Mouse (Mus musculus): ENCODE data around the gene Id2. TPM values are rescaled to one million over a fixed set of nuclear protein-coding genes. Genes with fewer than 3 reads are reported as not detected.
A peak's percentile ranks its signal among the peaks of the same experiment; 100 is the strongest.

Gene Id2
- polyA plus RNA-seq, 1 experiment from 2014 or later = 249 TPM

- Histone ChIP-seq H3K4me1 (peaks cover 55% of the 10 kb centered on the region), H3K9me3 (0 out of 2 replicates have a peak, but pooled peaks cover 7% of the 10 kb centered on the region), H3K27ac (replicated peaks) (peak overlapping the region; percentile 89), H3K4me3 (no peak overlapping the region), H3K27me3 (no peaks in the 10 kb centered on the region), H3K9ac (replicated peaks) (no peak overlapping the region), H3K36me3 (no peaks in the 10 kb centered on the region), H3K4me2 (replicated peaks) (peak overlapping the region; percentile 29; the same call in 1 of the 2 replicates)
- ATAC-seq (ENCODE audit: low FRiP score, low read depth) = peak; percentile 95
- WGBS = 1% methylated on average over 19 of the region's 19 CpGs
Observed at GRCm38 (mm10) chr12:25124431-25125238, 27.7 kb upstream of the Id2 start.

DNA sequence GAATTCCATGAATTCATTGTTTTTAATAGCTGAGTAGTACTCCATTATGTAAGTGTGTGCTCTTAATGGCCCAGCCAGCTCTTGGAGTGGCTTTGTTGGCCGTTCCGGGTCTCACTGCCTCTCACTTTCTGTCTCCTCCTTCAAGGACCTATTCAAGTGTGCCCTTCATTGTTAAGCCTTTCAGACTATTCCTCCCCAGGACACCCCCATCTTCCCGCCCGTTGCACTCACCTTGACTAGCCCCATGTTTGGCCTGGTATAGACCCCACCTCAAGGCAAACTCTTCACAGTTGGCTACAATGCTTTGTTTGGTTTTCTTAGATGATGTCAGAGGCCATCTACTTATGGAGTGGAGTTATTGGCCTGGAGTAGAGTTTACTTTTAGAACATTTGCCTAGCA is 23.8 kb upstream of the Id2 start:
- H3K9ac ChIP-seq (replicated peaks) = no peak overlapping the region
- no peak overlapping the region for H3K4me3 ChIP-seq
- WGBS = 92% methylated on average over 4 of the region's 4 CpGs
- H3K36me3 ChIP-seq = no peaks in the 10 kb centered on the region
- H3K4me1 ChIP-seq = peaks cover 36% of the 10 kb centered on the region
- H3K4me2 ChIP-seq (replicated peaks) = no peak overlapping the region
- no peak for ATAC-seq (ENCODE audit: low FRiP score, low read depth)
- 0 out of 2 replicates have a peak, but pooled peaks cover 7% of the 10 kb centered on the region for H3K9me3 ChIP-seq
- no peak overlapping the region for H3K27ac ChIP-seq (replicated peaks)
- H3K27me3 ChIP-seq = peaks cover 12% of the 10 kb centered on the region; the same call in 1 of the 2 replicates

DNA sequence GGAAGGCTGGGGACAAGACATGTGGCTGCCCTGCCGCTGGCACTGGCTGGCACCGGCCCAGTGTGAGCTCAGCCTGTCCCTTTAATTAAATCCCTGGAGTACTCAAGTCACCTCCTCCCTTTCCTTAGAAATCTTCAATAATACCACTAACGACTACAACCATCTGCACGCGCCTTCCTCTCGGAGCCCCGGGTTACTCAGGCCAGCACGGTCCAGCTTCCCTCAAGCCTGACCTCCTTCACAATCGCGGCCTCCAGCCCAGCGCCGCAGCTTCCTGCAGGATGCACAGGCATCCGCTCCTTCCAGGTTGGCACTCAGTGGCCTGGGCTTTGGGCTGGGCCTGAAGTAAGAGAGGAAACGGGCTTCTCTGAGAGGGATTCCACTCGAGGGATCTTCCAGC is 22.3 kb upstream of the Id2 start:
- H3K27me3 ChIP-seq = peaks cover 12% of the 10 kb centered on the region; the same call in 1 of the 2 replicates
- no peak overlapping the region for H3K4me3 ChIP-seq
- H3K9me3 ChIP-seq = 0 out of 2 replicates have a peak, but pooled peaks cover 7% of the 10 kb centered on the region
- 0 out of 2 replicates have a peak overlapping the region, but pooled peaks have one; percentile 6 for H3K27ac ChIP-seq (replicated peaks)
- no peaks in the 10 kb centered on the region for H3K36me3 ChIP-seq
- peaks cover 21% of the 10 kb centered on the region for H3K4me1 ChIP-seq
- H3K4me2 ChIP-seq (replicated peaks) = no peak overlapping the region
- H3K9ac ChIP-seq (replicated peaks) = no peak overlapping the region
- ATAC-seq (ENCODE audit: low FRiP score, low read depth) = no peak
- WGBS = 43% methylated on average over 15 of the region's 15 CpGs

DNA sequence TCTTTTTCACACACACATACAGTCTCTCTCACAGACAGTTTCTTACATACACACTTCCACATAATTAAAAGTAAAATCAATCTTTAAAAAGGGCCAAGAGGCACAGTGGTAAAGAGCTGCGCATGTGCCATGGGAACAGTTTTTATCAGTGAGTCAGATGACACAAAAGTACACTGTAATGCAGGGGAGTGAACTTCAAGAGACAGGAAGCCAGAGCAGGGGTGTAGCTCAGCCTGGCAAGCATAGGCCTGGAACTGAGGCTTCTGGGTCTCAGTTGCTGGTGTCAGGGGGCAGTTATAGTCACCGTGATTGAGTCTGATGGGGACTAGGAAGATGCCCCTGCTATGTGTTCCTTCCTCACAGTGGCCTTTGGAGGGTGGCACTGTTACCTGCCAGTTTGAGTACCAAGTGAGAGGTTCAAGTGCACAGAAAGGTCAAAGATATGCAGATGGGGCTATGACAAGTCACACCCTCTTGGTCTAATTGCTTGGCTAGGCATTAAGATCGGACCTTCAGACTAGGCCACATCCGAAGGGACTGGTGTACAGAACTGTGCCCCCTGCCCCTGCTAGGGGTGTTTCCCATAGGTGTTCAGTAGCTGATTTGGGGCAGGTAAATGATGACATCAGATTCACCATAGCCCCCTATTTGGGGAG is 21.0 kb upstream of the Id2 start:
- ATAC-seq (ENCODE audit: low FRiP score, low read depth) = no peak
- Histone ChIP-seq H3K4me2 (replicated peaks) (no peak overlapping the region), H3K27ac (replicated peaks) (no peak overlapping the region)

DNA sequence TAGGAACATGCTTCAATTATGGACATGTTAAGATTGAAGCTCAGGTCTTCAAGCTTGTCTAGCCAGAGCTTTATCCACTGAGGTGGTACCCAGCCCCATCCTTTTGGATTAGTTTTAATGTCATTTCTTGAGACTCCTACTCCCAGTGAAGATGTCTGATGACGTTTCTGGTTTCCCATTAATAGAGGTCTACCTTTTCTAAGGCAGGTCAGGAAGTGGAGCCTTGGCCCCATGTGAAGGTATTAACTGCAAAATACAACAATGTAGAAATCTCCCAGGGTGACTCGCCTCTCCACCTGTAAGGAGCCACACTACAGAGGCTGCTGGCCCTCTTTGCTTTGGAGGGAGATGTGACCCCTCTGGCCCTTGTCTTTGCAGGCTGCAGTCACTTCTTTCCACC is 19.2 kb upstream of the Id2 start:
- no peak overlapping the region for H3K4me2 ChIP-seq (replicated peaks)
- H3K9me3 ChIP-seq = no peaks in the 10 kb centered on the region
- ATAC-seq (ENCODE audit: low FRiP score, low read depth) = no peak
- peaks cover 11% of the 10 kb centered on the region for H3K4me1 ChIP-seq
- peaks cover 12% of the 10 kb centered on the region; the same call in 1 of the 2 replicates for H3K27me3 ChIP-seq
- no peak overlapping the region for H3K27ac ChIP-seq (replicated peaks)
- H3K4me3 ChIP-seq = no peak overlapping the region
- no peaks in the 10 kb centered on the region for H3K36me3 ChIP-seq
- WGBS = 81% methylated on average over 2 of the region's 2 CpGs
- no peak overlapping the region for H3K9ac ChIP-seq (replicated peaks)

More for the DNA sequence above, 21.0 kb upstream of the Id2 start:
- H3K9me3 ChIP-seq = 0 out of 2 replicates have a peak, but pooled peaks cover 4% of the 10 kb centered on the region
- H3K9ac ChIP-seq (replicated peaks) = no peak overlapping the region
- WGBS = 93% methylated on average over 4 of the region's 4 CpGs
- H3K27me3 ChIP-seq = peaks cover 12% of the 10 kb centered on the region; the same call in 1 of the 2 replicates
- peaks cover 11% of the 10 kb centered on the region for H3K4me1 ChIP-seq
- H3K4me3 ChIP-seq = no peak overlapping the region
- H3K36me3 ChIP-seq = no peaks in the 10 kb centered on the region

- no peak overlapping the region for H3K4me2 ChIP-seq (replicated peaks)
- no peaks in the 10 kb centered on the region for H3K9me3 ChIP-seq
- H3K27ac ChIP-seq (replicated peaks) = no peak overlapping the region
- ATAC-seq (ENCODE audit: low FRiP score, low read depth) = no peak
- WGBS = 70% methylated on average over 1 of the region's 1 CpGs
- H3K27me3 ChIP-seq = peaks cover 12% of the 10 kb centered on the region; the same call in 1 of the 2 replicates
- H3K4me3 ChIP-seq = no peak overlapping the region
- no peak overlapping the region for H3K9ac ChIP-seq (replicated peaks)
- H3K4me1 ChIP-seq = peaks cover 10% of the 10 kb centered on the region
- H3K36me3 ChIP-seq = no peaks in the 10 kb centered on the region
Observed at GRCm38 (mm10) chr12:25114426-25114825, 17.5 kb upstream of the Id2 start.

GRCm38 (mm10) chr12:25113357-25113756 is 16.4 kb upstream of the Id2 start:
- WGBS = 84% methylated on average over 2 of the region's 2 CpGs

GRCm38 (mm10) chr12:25112806-25113205 is 15.9 kb upstream of the Id2 start:
- H3K27ac ChIP-seq (replicated peaks) = no peak overlapping the region
- 97% methylated on average over 2 of the region's 2 CpGs for whole genome bisulfite sequencing

More at GRCm38 (mm10) chr12:25113357-25113756, 16.4 kb upstream of the Id2 start:
- Histone ChIP-seq H3K9ac (replicated peaks) (no peak overlapping the region), H3K4me1 (peaks cover 3% of the 10 kb centered on the region; the same call in 1 of the 2 replicates), H3K36me3 (no peaks in the 10 kb centered on the region), H3K4me3 (no peak overlapping the region), H3K27me3 (peaks cover 6% of the 10 kb centered on the region; the same call in 1 of the 2 replicates), H3K4me2 (replicated peaks) (no peak overlapping the region), H3K9me3 (no peaks in the 10 kb centered on the region), H3K27ac (replicated peaks) (no peak overlapping the region)
- no peak for ATAC-seq (ENCODE audit: low FRiP score, low read depth)

DNA sequence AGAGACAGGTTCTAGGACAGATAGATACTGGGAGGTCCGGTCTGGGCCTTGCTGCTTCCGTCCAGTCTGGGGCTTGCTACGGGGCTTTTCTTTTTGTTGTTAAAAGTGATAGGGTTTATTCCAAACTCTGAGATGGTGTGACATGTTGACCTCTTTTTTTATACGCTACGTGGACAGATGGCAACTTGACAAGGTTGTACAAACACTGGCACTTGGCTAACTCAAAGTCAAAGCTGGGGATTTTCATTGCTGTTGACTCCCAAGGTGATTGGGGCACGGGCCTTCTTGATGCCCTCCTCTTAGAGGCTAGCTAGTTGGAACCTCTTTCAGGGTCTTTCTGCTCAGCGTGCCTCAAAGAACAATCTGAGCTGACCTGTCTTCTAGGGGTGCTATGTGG is 13.7 kb upstream of the Id2 start:
- H3K36me3 ChIP-seq = no peaks in the 10 kb centered on the region
- peaks cover 3% of the 10 kb centered on the region; the same call in 1 of the 2 replicates for H3K27me3 ChIP-seq
- H3K4me2 ChIP-seq (replicated peaks) = no peak overlapping the region
- no peak for ATAC-seq (ENCODE audit: low FRiP score, low read depth)
- H3K27ac ChIP-seq (replicated peaks) = no peak overlapping the region
- H3K9me3 ChIP-seq = no peaks in the 10 kb centered on the region
- WGBS = 86% methylated on average over 7 of the region's 7 CpGs
- no peak overlapping the region for H3K4me3 ChIP-seq
- H3K4me1 ChIP-seq = peaks cover 5% of the 10 kb centered on the region; the same call in 1 of the 2 replicates
- no peak overlapping the region for H3K9ac ChIP-seq (replicated peaks)

More at GRCm38 (mm10) chr12:25112806-25113205, 15.9 kb upstream of the Id2 start:
- no peaks in the 10 kb centered on the region for H3K9me3 ChIP-seq
- H3K4me3 ChIP-seq = no peak overlapping the region
- 0 out of 2 replicates have a peak, but pooled peaks cover under 1% of the 10 kb centered on the region for H3K27me3 ChIP-seq
- H3K9ac ChIP-seq (replicated peaks) = no peak overlapping the region
- H3K4me1 ChIP-seq = peaks cover 3% of the 10 kb centered on the region; the same call in 1 of the 2 replicates
- no peaks in the 10 kb centered on the region for H3K36me3 ChIP-seq
- H3K4me2 ChIP-seq (replicated peaks) = no peak overlapping the region
- no peak for ATAC-seq (ENCODE audit: low FRiP score, low read depth)

GRCm38 (mm10) chr12:25109971-25110681 is 13.2 kb upstream of the Id2 start:
- Histone ChIP-seq H3K27me3 (peaks cover 3% of the 10 kb centered on the region; the same call in 1 of the 2 replicates), H3K36me3 (no peaks in the 10 kb centered on the region), H3K27ac (replicated peaks) (no peak overlapping the region), H3K4me3 (no peak overlapping the region), H3K9ac (replicated peaks) (no peak overlapping the region), H3K4me1 (peaks cover 5% of the 10 kb centered on the region; the same call in 1 of the 2 replicates), H3K9me3 (no peaks in the 10 kb centered on the region), H3K4me2 (replicated peaks) (no peak overlapping the region)
- 77% methylated on average over 7 of the region's 7 CpGs for WGBS
- ATAC-seq (ENCODE audit: low FRiP score, low read depth) = no peak

- Histone ChIP-seq H3K4me2 (replicated peaks) (no peak overlapping the region), H3K9ac (replicated peaks) (no peak overlapping the region), H3K4me1 (peaks cover 5% of the 10 kb centered on the region; the same call in 1 of the 2 replicates), H3K4me3 (no peak overlapping the region), H3K27ac (replicated peaks) (no peak overlapping the region), H3K9me3 (no peaks in the 10 kb centered on the region), H3K36me3 (no peaks in the 10 kb centered on the region), H3K27me3 (peaks cover 4% of the 10 kb centered on the region; the same call in 1 of the 2 replicates)
- WGBS = 83% methylated on average over 2 of the region's 2 CpGs
- ATAC-seq (ENCODE audit: low FRiP score, low read depth) = no peak
Observed at GRCm38 (mm10) chr12:25108865-25109264, 11.9 kb upstream of the Id2 start.
